Mouse (Mus musculus) ES-E14 (cell line): ENCODE data around the gene Gpr137.

Experiments
- CHD2 ChIP-seq: IDR thresholded peaks from 2 replicates; pipeline ENCODE4 v1.6.1; 2014; ENCODE audit warnings: mild to moderate bottlenecking, low read depth, low read length, inconsistent platforms
- HCFC1 ChIP-seq: IDR thresholded peaks from 2 replicates; pipeline ENCODE4 v1.6.1; 2012; ENCODE audit warnings: low read length, inconsistent platforms, borderline replicate concordance; ENCODE audit not compliant: insufficient read depth
- MAFK ChIP-seq: IDR thresholded peaks from 2 replicates; pipeline ENCODE4 v1.6.1; 2014; ENCODE audit warnings: mild to moderate bottlenecking, low read depth, low read length, inconsistent platforms; ENCODE audit not compliant: insufficient read depth
- ZNF384 ChIP-seq: IDR thresholded peaks from 2 replicates; pipeline ENCODE4 v1.6.1; 2012; ENCODE audit warnings: low read depth, low read length, inconsistent platforms

DNA sequence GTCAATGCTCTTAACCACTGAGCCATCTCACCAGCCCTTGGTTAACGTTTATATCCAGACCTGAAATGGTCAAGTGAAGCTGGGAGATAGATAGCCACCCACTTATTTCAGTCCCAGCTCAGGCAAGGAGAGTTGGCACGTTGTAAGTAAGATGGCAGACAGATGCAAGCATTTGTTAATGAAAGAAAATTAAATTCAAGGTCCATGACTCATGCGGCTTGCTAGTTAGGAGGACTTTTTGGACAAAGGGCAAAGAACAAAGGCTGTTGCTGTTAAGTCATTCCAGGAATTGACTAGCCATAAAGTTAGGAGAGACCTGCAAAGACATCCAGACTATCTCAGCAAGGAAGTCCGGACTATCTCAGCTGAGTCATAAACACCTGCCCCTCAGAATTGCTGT lies 42.6 kb downstream of the Gpr137 start:
- no peak for TF ChIP-seq HCFC1
- no peak for TF ChIP-seq MAFK
- no peak for TF ChIP-seq CHD2
- TF ChIP-seq ZNF384, result no peak
